Mouse (Mus musculus): ENCODE measurements around the gene Chil4.

- TF ChIP-seq ZNF384 (IDR thresholded peaks at IDR 0.05; ENCODE audit: low read depth, low read length) (no peak), MAFK (IDR thresholded peaks at IDR 0.05; ENCODE audit: insufficient read depth, low read depth, low read length) (no peak), CHD2 (IDR thresholded peaks at IDR 0.05; ENCODE audit: low read depth, low read length) (no peak), ZC3H11A (IDR thresholded peaks at IDR 0.05; ENCODE audit: borderline replicate concordance, low read depth, low read length) (no peak), HCFC1 (IDR thresholded peaks at IDR 0.05; ENCODE audit: borderline replicate concordance, insufficient read depth, low read length) (no peak)
These were observed 33.4 kb upstream of the Chil4 start for GRCm38 (mm10) chr3:106252719-106253118.
